Mouse (Mus musculus) small intestine, adult 2 months (tissue): ENCODE measurements around the gene Adamts7.

Experiments
- CTCF ChIP-seq: fragments of 200-500 bp; IDR thresholded peaks from 2 replicates; pipeline ENCODE4 v1.5.1; 2012; ENCODE audit warnings: low read depth, mild to moderate bottlenecking, control low read depth, inconsistent platforms, low read length, moderate library complexity, mixed read lengths; ENCODE audit not compliant: insufficient replicate concordance, insufficient read length; ENCODE audit errors: extremely low read depth
- POLR2A ChIP-seq: fragments of 200-500 bp; IDR thresholded peaks from 2 replicates; pipeline ENCODE4 v1.6.1; 2012; ENCODE audit warnings: low read depth, mild to moderate bottlenecking, control low read depth, inconsistent platforms, low read length, moderate library complexity

GRCm38 (mm10) chr9:90234786-90235185 is 71.9 kb downstream of the Adamts7 start:
- TF ChIP-seq CTCF = no peak
- TF ChIP-seq POLR2A = no peak
